Mouse (Mus musculus) liver, embryonic 16.5 days (tissue): ENCODE data around the gene Smagp. TPM values are rescaled to one million over a fixed set of nuclear protein-coding genes. Genes with fewer than 3 reads are reported as not detected.

Experiments used
- ATAC-seq: fragments of 200-750 bp; cut with Nextera tagmentation; 2 replicates; pipeline ENCODE4 v1.8.0; 2017; ENCODE audit warnings: low read depth, mild to moderate bottlenecking, moderate number of reproducible peaks, moderate library complexity
- H3K27ac ChIP-seq: fragments of 300-500 bp; sonication (generic); 2 replicates; pipeline ENCODE4 v1.5.1; 2014; ENCODE audit warnings: mild to moderate bottlenecking, low read length
- H3K27me3 ChIP-seq: fragments of 300-500 bp; sonication (generic); 2 replicates; pipeline ENCODE4 v1.6.1; 2014; ENCODE audit warnings: low read depth, low read length, mixed read lengths; ENCODE audit not compliant: control insufficient read depth, insufficient read depth
- H3K36me3 ChIP-seq: fragments of 300-500 bp; sonication (generic); 2 replicates; pipeline ENCODE4 v1.6.1; 2014; ENCODE audit warnings: mild to moderate bottlenecking; ENCODE audit not compliant: control insufficient read depth, insufficient read depth
- H3K4me1 ChIP-seq: fragments of 300-500 bp; sonication (generic); 2 replicates; pipeline ENCODE4 v1.6.1; 2014; ENCODE audit warnings: low read depth, low read length, mixed read lengths; ENCODE audit not compliant: control insufficient read depth
- H3K4me2 ChIP-seq: fragments of 300-500 bp; sonication (generic); 2 replicates; pipeline ENCODE4 v1.6.1; 2014; ENCODE audit warnings: low read depth, low read length, mixed read lengths
- H3K4me3 ChIP-seq: fragments of 300-500 bp; sonication (generic); 2 replicates; pipeline ENCODE4 v1.5.1; 2014; ENCODE audit warnings: low read depth, mild to moderate bottlenecking, low read length
- H3K9ac ChIP-seq: fragments of 300-500 bp; sonication (generic); 2 replicates; pipeline ENCODE4 v1.6.1; 2014; ENCODE audit warnings: low read depth, low read length
- H3K9me3 ChIP-seq: fragments of 300-500 bp; sonication (generic); replicated peaks from 2 replicates; pipeline ENCODE4 v1.6.1; 2016; ENCODE audit warnings: low read length; ENCODE audit not compliant: control insufficient read depth
- WGBS: fragments of 180-500 bp; shearing (Covaris S2); extraction: QIAGEN DNeasy Blood & Tissue Kit; methylation state at CpG from one replicate; pipeline ENCODE4 v1.1.7; 2014; ENCODE audit not compliant: insufficient replicate concordance; 5-methylcytosine and 5-hydroxymethylcytosine counted together
- polyA plus RNA-seq: library from polyadenylated mRNA; unstranded; fragments of >200 nt; fragmentation: Nextera tagmentation; extraction: Ambion mirVana; gene quantifications from 2 replicates; pipeline ENCODE4 v1.2.1, GENCODE M21; 2015

Smagp gene
- polyA plus RNA-seq, 1 experiment from 2014 or later: 9.3 TPM

- H3K9ac ChIP-seq: no peak overlapping the region
- peaks cover 18% of the 10 kb centered on the region for H3K4me1 ChIP-seq
- H3K9me3 ChIP-seq: no peaks in the 10 kb centered on the region
- peak overlapping the region; percentile 34 for H3K4me2 ChIP-seq
- WGBS: 47% methylated on average over 5 of the region's 5 CpGs
- ATAC-seq: no peak
- 0 out of 2 replicates have a peak overlapping the region, but pooled peaks have one; percentile 6 for H3K27ac ChIP-seq
- H3K36me3 ChIP-seq: no peaks in the 10 kb centered on the region
- H3K4me3 ChIP-seq: peak overlapping the region; percentile 67
- no peaks in the 10 kb centered on the region for H3K27me3 ChIP-seq
Measured at GRCm38 (mm10) chr15:100667871-100668545, 31.3 kb upstream of the Smagp start.

- H3K27me3 ChIP-seq: no peaks in the 10 kb centered on the region
- ATAC-seq: no peak
- H3K36me3 ChIP-seq: no peaks in the 10 kb centered on the region
- no peak overlapping the region for H3K9ac ChIP-seq
- peak overlapping the region; percentile 67 for H3K4me3 ChIP-seq
- 24% methylated on average over 6 of the region's 6 CpGs for WGBS
- peak overlapping the region; percentile 41 for H3K4me2 ChIP-seq
- peak overlapping the region; percentile 64 for H3K27ac ChIP-seq
- peaks cover 19% of the 10 kb centered on the region for H3K4me1 ChIP-seq
- H3K9me3 ChIP-seq: no peaks in the 10 kb centered on the region
Measured at GRCm38 (mm10) chr15:100667420-100667819, 30.7 kb upstream of the Smagp start.

GRCm38 (mm10) chr15:100666851-100667250 lies 30.1 kb upstream of the Smagp start:
- H3K36me3 ChIP-seq: no peaks in the 10 kb centered on the region
- 6% methylated on average over 12 of the region's 12 CpGs for WGBS
- peak overlapping the region; percentile 24; the same call in 1 of the 2 replicates for H3K9ac ChIP-seq
- no peaks in the 10 kb centered on the region for H3K27me3 ChIP-seq
- ATAC-seq: no peak
- peak overlapping the region; percentile 26 for H3K4me3 ChIP-seq
- peak overlapping the region; percentile 64 for H3K27ac ChIP-seq
- no peaks in the 10 kb centered on the region for H3K9me3 ChIP-seq
- peaks cover 19% of the 10 kb centered on the region for H3K4me1 ChIP-seq
- peak overlapping the region; percentile 41 for H3K4me2 ChIP-seq

- Histone ChIP-seq H3K9me3 (no peaks in the 10 kb centered on the region), H3K4me3 (no peak overlapping the region; the same call in 1 of the 2 replicates), H3K36me3 (no peaks in the 10 kb centered on the region), H3K4me2 (no peak overlapping the region), H3K4me1 (peaks cover 19% of the 10 kb centered on the region), H3K9ac (no peak overlapping the region), H3K27ac (peak overlapping the region; percentile 64; the same call in 1 of the 2 replicates), H3K27me3 (no peaks in the 10 kb centered on the region)
- ATAC-seq: no peak
- 6% methylated on average over 7 of the region's 7 CpGs for WGBS
Measured at GRCm38 (mm10) chr15:100666219-100666696, 29.5 kb upstream of the Smagp start.

- Histone ChIP-seq H3K27me3 (no peaks in the 10 kb centered on the region), H3K4me1 (peaks cover 19% of the 10 kb centered on the region), H3K9ac (no peak overlapping the region), H3K4me3 (no peak overlapping the region), H3K36me3 (no peaks in the 10 kb centered on the region), H3K27ac (peak overlapping the region; percentile 8; the same call in 1 of the 2 replicates), H3K4me2 (no peak overlapping the region), H3K9me3 (no peaks in the 10 kb centered on the region)
- ATAC-seq: no peak
- 26% methylated on average over 9 of the region's 9 CpGs for WGBS
Measured at GRCm38 (mm10) chr15:100665411-100666218, 28.9 kb upstream of the Smagp start.

GRCm38 (mm10) chr15:100664813-100665274 lies 28.1 kb upstream of the Smagp start:
- 32% methylated on average over 9 of the region's 9 CpGs for WGBS
- no peak overlapping the region for H3K4me2 ChIP-seq
- H3K36me3 ChIP-seq: no peaks in the 10 kb centered on the region
- H3K27me3 ChIP-seq: no peaks in the 10 kb centered on the region
- H3K4me1 ChIP-seq: peaks cover 19% of the 10 kb centered on the region
- H3K9me3 ChIP-seq: no peaks in the 10 kb centered on the region
- no peak overlapping the region for H3K4me3 ChIP-seq
- no peak for ATAC-seq
- no peak overlapping the region for H3K9ac ChIP-seq
- H3K27ac ChIP-seq: peak overlapping the region; percentile 8; the same call in 1 of the 2 replicates

GRCm38 (mm10) chr15:100660805-100661204 lies 24.1 kb upstream of the Smagp start:
- H3K9ac ChIP-seq: no peak overlapping the region
- H3K4me3 ChIP-seq: no peak overlapping the region
- no peaks in the 10 kb centered on the region for H3K36me3 ChIP-seq
- ATAC-seq: no peak
- H3K9me3 ChIP-seq: no peaks in the 10 kb centered on the region
- no peak overlapping the region for H3K27ac ChIP-seq
- WGBS: 70% methylated on average over 5 of the region's 5 CpGs
- no peaks in the 10 kb centered on the region for H3K27me3 ChIP-seq
- no peak overlapping the region for H3K4me2 ChIP-seq
- peaks cover 8% of the 10 kb centered on the region for H3K4me1 ChIP-seq

GRCm38 (mm10) chr15:100660306-100660705 lies 23.6 kb upstream of the Smagp start:
- no peaks in the 10 kb centered on the region for H3K9me3 ChIP-seq
- no peak overlapping the region for H3K4me3 ChIP-seq
- no peak overlapping the region for H3K4me2 ChIP-seq
- peaks cover 8% of the 10 kb centered on the region for H3K4me1 ChIP-seq
- H3K9ac ChIP-seq: no peak overlapping the region
- no peaks in the 10 kb centered on the region for H3K27me3 ChIP-seq
- no peaks in the 10 kb centered on the region for H3K36me3 ChIP-seq
- no peak overlapping the region for H3K27ac ChIP-seq
- ATAC-seq: no peak
- 66% methylated on average over 9 of the region's 9 CpGs for WGBS
